Mouse (Mus musculus) CD4-positive, CD25-positive, alpha-beta regulatory T cell, adult 4 months (primary cell): ENCODE measurements around the gene Cyth4. TPM values are rescaled to one million over a fixed set of nuclear protein-coding genes. Genes with fewer than 3 reads are reported as not detected.

Experiments
- ATAC-seq: one replicate; pipeline ENCODE4 v1.8.0; 2017
- polyA plus RNA-seq, 2 experiments: library from polyadenylated mRNA; unstranded; fragments of 100-300 nt; shearing (Covaris generic); gene quantifications; one replicate each; pipeline ENCODE4 v1.2.1; 2017

Gene Cyth4
- 100 to 1,000 TPM; 299 to 603 TPM for polyA plus RNA-seq

- ATAC-seq: peak; percentile 68
These were observed at the start of gene Cyth4 for GRCm38 (mm10) chr15:78596914-78597313. Gene Cyth4 (plus strand): TSS chr15:78597047.

- ATAC-seq: peak; percentile 77
These were observed 49.2 kb upstream of the Cyth4 start for GRCm38 (mm10) chr15:78547415-78548335.

GRCm38 (mm10) chr15:78548336-78548665, 48.5 kb upstream of the Cyth4 start:
- no peak for ATAC-seq

GRCm38 (mm10) chr15:78548711-78549110, 48.1 kb upstream of the Cyth4 start:
- ATAC-seq: no peak

GRCm38 (mm10) chr15:78549189-78549734, 47.6 kb upstream of the Cyth4 start:
- no peak for ATAC-seq

GRCm38 (mm10) chr15:78554545-78555313, 42.1 kb upstream of the Cyth4 start:
- ATAC-seq: no peak

- peak; percentile 43 for ATAC-seq
These were observed 38.9 kb upstream of the Cyth4 start for GRCm38 (mm10) chr15:78557693-78558535.

- peak; percentile 22 for ATAC-seq
These were observed 37.5 kb upstream of the Cyth4 start for GRCm38 (mm10) chr15:78559141-78559979.

GRCm38 (mm10) chr15:78563344-78563743, 33.5 kb upstream of the Cyth4 start:
- ATAC-seq: no peak

- peak; percentile 86 for ATAC-seq
These were observed 32.9 kb upstream of the Cyth4 start for GRCm38 (mm10) chr15:78563937-78564336.

- ATAC-seq: no peak
These were observed 31.9 kb upstream of the Cyth4 start for GRCm38 (mm10) chr15:78564764-78565435.

GRCm38 (mm10) chr15:78567608-78568120, 29.2 kb upstream of the Cyth4 start:
- ATAC-seq: no peak

- ATAC-seq: no peak
These were observed 26.7 kb upstream of the Cyth4 start for GRCm38 (mm10) chr15:78570170-78570569.

- ATAC-seq: peak; percentile 67
These were observed 25.1 kb upstream of the Cyth4 start for GRCm38 (mm10) chr15:78571554-78572269.

GRCm38 (mm10) chr15:78572270-78572600, 24.6 kb upstream of the Cyth4 start:
- no peak for ATAC-seq

- peak; percentile 47 for ATAC-seq
These were observed 24.0 kb upstream of the Cyth4 start, which contains the start of gene Rac2 for GRCm38 (mm10) chr15:78572658-78573397. Gene Rac2 (minus strand): TSS chr15:78572783.

- peak; percentile 42 for ATAC-seq
These were observed 20.5 kb upstream of the Cyth4 start for GRCm38 (mm10) chr15:78576284-78576810.

GRCm38 (mm10) chr15:78583352-78583751, 13.5 kb upstream of the Cyth4 start:
- ATAC-seq: no peak

- no peak for ATAC-seq
These were observed 11.4 kb upstream of the Cyth4 start for GRCm38 (mm10) chr15:78585404-78585803.
